ENCODE assay signal across 9 mouse cellular contexts in genomic region chr1:89072143-89072990, GRCm38 (mm10). TPM values are rescaled to one million over a fixed set of nuclear protein-coding genes. Genes with fewer than 3 reads are reported as not detected.
DNase-seq lines count a peak whose midpoint lies in the region; ATAC-seq and TF ChIP-seq lines count a peak whose summit lies in the region.
"Had no signal": no experiment of that assay in that cellular context is flagged by ENCODE, and none has a peak within 500 bp of the region (broad histone marks: within the 10 kb centered on the region; RNA-seq: fewer than 3 reads in every experiment).

No protein-coding gene starts in this region.

- no peak for DNase-seq in lung, adult 2 months
- no peak for DNase-seq in lung, postnatal 25 days (ENCODE audit: low spot score)
- DNase-seq in limb, embryonic 11.5 days (ENCODE audit: low spot score): peak; percentile 54
- no peak for DNase-seq in right cerebral cortex, postnatal 10 days (ENCODE audit: low spot score in 2 of 2)
- no peak for DNase-seq in adrenal gland, adult 18-20 months (ENCODE audit: low spot score in 2 of 2)
- no peak for DNase-seq in cerebellum, postnatal 25 days

- H3K36me3 ChIP-seq in heart, embryonic 15.5 days: no peaks in the 10 kb centered on the region
- H3K36me3 ChIP-seq in limb, embryonic 11.5 days (ENCODE audit: control insufficient read depth, insufficient read depth, low read length): no peaks in the 10 kb centered on the region
- H3K36me3 ChIP-seq in small intestine, adult 2 months (ENCODE audit: control insufficient read depth, insufficient read depth, low read length): no peaks in the 10 kb centered on the region

- TF ChIP-seq CTCF in lung, adult 2 months (IDR thresholded peaks at IDR 0.05; ENCODE audit: insufficient read depth, low read length): no peak
- no peak for TF ChIP-seq CTCF in small intestine, adult 2 months (IDR thresholded peaks at IDR 0.05; ENCODE audit: extremely low read depth, insufficient read length, insufficient replicate concordance, low read depth, low read length)

- ATAC-seq in heart, embryonic 15.5 days (replicated peaks; ENCODE audit: insufficient number of reproducible peaks, insufficient read depth, low FRiP score, low read depth): no peak
- ATAC-seq in limb, embryonic 11.5 days (ENCODE audit: insufficient number of reproducible peaks, low FRiP score, low TSS enrichment, low read depth): no peak
- ATAC-seq: Patski had no signal

- no peaks in the 10 kb centered on the region for H3K9me3 ChIP-seq in heart, embryonic 15.5 days (replicated peaks)
- no peaks in the 10 kb centered on the region for H3K9me3 ChIP-seq in limb, embryonic 11.5 days (ENCODE audit: control insufficient read depth, low read length)

- H3K4me1 ChIP-seq in lung, adult 2 months (ENCODE audit: control insufficient read depth, insufficient read depth, low read length): peaks cover 13% of the 10 kb centered on the region
- peaks cover 64% of the 10 kb centered on the region for H3K4me1 ChIP-seq in heart, embryonic 15.5 days (replicated peaks)
- peaks cover 24% of the 10 kb centered on the region for H3K4me1 ChIP-seq in limb, embryonic 11.5 days (ENCODE audit: control insufficient read depth, insufficient read depth, low read length)
- peaks cover 14% of the 10 kb centered on the region for H3K4me1 ChIP-seq in small intestine, adult 2 months (ENCODE audit: control insufficient read depth, insufficient read depth, insufficient read length, low read length)

- TF ChIP-seq POLR2A in lung, adult 2 months (IDR thresholded peaks at IDR 0.05; ENCODE audit: borderline replicate concordance, extremely low read depth, low read depth, low read length): no peak
- no peak for TF ChIP-seq POLR2A in small intestine, adult 2 months (IDR thresholded peaks at IDR 0.05; ENCODE audit: low read depth, low read length)

- H3K27me3 ChIP-seq in heart, embryonic 15.5 days: no peaks in the 10 kb centered on the region
- no peaks in the 10 kb centered on the region for H3K27me3 ChIP-seq in limb, embryonic 11.5 days (ENCODE audit: control insufficient read depth, insufficient read depth, low read length)
- H3K27me3 ChIP-seq in small intestine, adult 2 months (ENCODE audit: control insufficient read depth, insufficient read depth, low read length): no peaks in the 10 kb centered on the region
- H3K27me3 ChIP-seq: Patski had no signal

- peak overlapping the region; percentile 87 for H3K27ac ChIP-seq in heart, embryonic 15.5 days
- H3K27ac ChIP-seq in limb, embryonic 11.5 days (replicated peaks; ENCODE audit: low read depth, low read length): 0 out of 2 replicates have a peak overlapping the region, but pooled peaks have one; percentile 36
- peak overlapping the region; percentile 43 for H3K27ac ChIP-seq in small intestine, adult 2 months (ENCODE audit: insufficient read depth, low read depth, low read length)

- WGBS in lung, adult 2 months: 33% methylated on average over 14 of the region's 14 CpGs
- WGBS in heart, embryonic 15.5 days: 18% methylated on average over 14 of the region's 14 CpGs
- WGBS in limb, embryonic 11.5 days: 14% methylated on average over 14 of the region's 14 CpGs
- 25% methylated on average over 14 of the region's 14 CpGs for WGBS in small intestine, adult 2 months

- H3K4me2 ChIP-seq in heart, embryonic 15.5 days: peak overlapping the region; percentile 77
- H3K4me2 ChIP-seq in limb, embryonic 11.5 days (ENCODE audit: low read depth, severe bottlenecking): peak overlapping the region; percentile 76

- H3K9ac ChIP-seq in heart, embryonic 15.5 days: peak overlapping the region; percentile 90
- H3K9ac ChIP-seq in limb, embryonic 11.5 days (ENCODE audit: low read length): peak overlapping the region; percentile 90

- peak overlapping the region; percentile 25 for H3K4me3 ChIP-seq in lung, adult 2 months (replicated peaks; ENCODE audit: extremely low read depth, low read depth, low read length)
- H3K4me3 ChIP-seq in heart, embryonic 15.5 days: peak overlapping the region; percentile 87
- peak overlapping the region; percentile 86 for H3K4me3 ChIP-seq in limb, embryonic 11.5 days (ENCODE audit: low read depth, low read length)
- H3K4me3 ChIP-seq in small intestine, adult 2 months (ENCODE audit: low read depth, low read length): peak overlapping the region; percentile 11

RNA-seq across cellular contexts. Expression of gene Sh3bp4, which starts 2.2 kb away (rescaled TPM):
- polyA plus RNA-seq in lung, adult 2 months (2012; rRNA removed): 33.9 and 40.2 TPM in 2 replicates
- 21.2 and 21.7 TPM in 2 replicates for polyA plus RNA-seq in heart, embryonic 15.5 days (2015; fragmentation: Nextera tagmentation; extraction: Ambion mirVana)
- 20.2 and 20.6 TPM in 2 replicates for polyA plus RNA-seq in limb, embryonic 11.5 days (2014; fragmentation: Nextera tagmentation; extraction: Ambion mirVana)
- 4.2 and 5.5 TPM in 2 replicates for polyA plus RNA-seq in small intestine, adult 2 months (2012; rRNA removed)
- total RNA-seq in adrenal gland, adult 18-20 months (2021): 10 to 100 TPM; 19.4 to 21.1 TPM

Comparison
In these comparisons a context has a peak if more than half of its experiments do, and no peak if none do; other contexts are left out.
1. H3K4me3 ChIP-seq: peak in every context shown above with its lines; median percentile 87 in heart, embryonic 15.5 days; 86 in limb, embryonic 11.5 days; 25 in lung, adult 2 months; 11 in small intestine, adult 2 months.
2. H3K27ac ChIP-seq: peak in every context shown above with its lines; median percentile 87 in heart, embryonic 15.5 days; 43 in small intestine, adult 2 months; 36 in limb, embryonic 11.5 days.